Mouse (Mus musculus): ENCODE results near the gene Bicc1. TPM values are rescaled to one million over a fixed set of nuclear protein-coding genes. Genes with fewer than 3 reads are reported as not detected.

Bicc1 gene
- polyA plus RNA-seq, 1 experiment from 2014 or later, result 19.1 TPM

DNA sequence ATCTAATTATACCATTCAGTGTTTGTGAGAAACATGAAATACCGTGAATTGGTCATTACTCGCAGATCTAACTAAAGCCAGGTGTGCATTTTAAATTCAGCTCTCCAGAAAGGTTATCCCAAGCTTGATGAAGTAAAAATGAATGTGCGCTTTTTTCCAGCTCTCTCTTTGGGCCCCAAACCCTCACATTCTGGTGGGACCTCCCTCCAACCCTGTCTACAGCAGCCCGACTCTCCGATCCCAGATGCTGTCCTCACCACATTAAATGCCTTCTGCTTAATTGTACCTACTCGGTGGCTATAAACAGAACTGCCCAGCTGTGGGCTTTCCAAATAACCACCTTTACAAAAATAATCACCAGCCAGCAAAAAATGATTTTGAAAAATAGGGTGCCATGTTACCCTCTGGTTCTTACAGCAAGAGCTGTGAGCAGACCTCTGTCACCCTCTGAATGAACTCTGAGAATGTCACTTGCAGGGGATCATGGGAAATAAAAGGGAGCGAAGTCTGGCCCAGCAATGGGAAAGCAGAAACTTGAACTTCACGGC lies 64.7 kb downstream of the Bicc1 start:
- Histone ChIP-seq H3K36me3 (ENCODE audit: control insufficient read depth, insufficient read depth, low read length) (no peaks in the 10 kb centered on the region), H3K4me1 (replicated peaks; ENCODE audit: control insufficient read depth, insufficient read depth, low read length) (no peaks in the 10 kb centered on the region), H3K4me3 (ENCODE audit: low read length) (no peak overlapping the region), H3K4me2 (ENCODE audit: low read depth, low read length) (no peak overlapping the region), H3K9ac (ENCODE audit: low read length) (no peak overlapping the region), H3K27me3 (ENCODE audit: control insufficient read depth, insufficient read depth, low read depth, low read length) (no peaks in the 10 kb centered on the region), H3K27ac (ENCODE audit: low read length) (no peak overlapping the region), H3K9me3 (ENCODE audit: control insufficient read depth, low read length) (no peaks in the 10 kb centered on the region)
- WGBS, result 71% methylated on average over 8 of the region's 8 CpGs
- ATAC-seq (ENCODE audit: low read depth), result no peak

DNA sequence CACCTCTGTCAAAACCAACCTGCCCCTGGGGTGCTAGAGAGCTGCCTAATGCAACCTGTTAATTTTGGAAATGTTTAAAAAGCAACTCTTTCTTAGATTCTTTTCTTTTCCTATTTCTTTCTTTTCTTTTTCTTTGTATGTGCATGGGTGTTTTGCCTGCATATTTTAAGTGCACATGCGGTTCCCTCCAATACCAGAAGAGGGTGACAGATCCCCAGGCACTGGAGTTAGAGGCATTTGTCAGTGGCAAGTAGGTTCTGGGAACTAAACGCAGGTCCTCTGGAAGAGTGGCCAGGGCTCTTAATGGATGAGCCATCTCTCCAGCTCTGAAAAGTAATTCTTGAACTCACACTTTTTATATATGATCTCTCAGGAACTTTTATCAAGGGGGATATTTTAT lies 66.2 kb downstream of the Bicc1 start:
- WGBS, result 91% methylated on average over 2 of the region's 2 CpGs
- Histone ChIP-seq H3K4me1 (replicated peaks; ENCODE audit: control insufficient read depth, insufficient read depth, low read length) (no peaks in the 10 kb centered on the region), H3K27ac (ENCODE audit: low read length) (no peak overlapping the region), H3K4me3 (ENCODE audit: low read length) (no peak overlapping the region), H3K9me3 (ENCODE audit: control insufficient read depth, low read length) (no peaks in the 10 kb centered on the region), H3K9ac (ENCODE audit: low read length) (no peak overlapping the region), H3K4me2 (ENCODE audit: low read depth, low read length) (no peak overlapping the region), H3K27me3 (ENCODE audit: control insufficient read depth, insufficient read depth, low read depth, low read length) (no peaks in the 10 kb centered on the region), H3K36me3 (ENCODE audit: control insufficient read depth, insufficient read depth, low read length) (no peaks in the 10 kb centered on the region)
- ATAC-seq (ENCODE audit: low read depth), result no peak

DNA sequence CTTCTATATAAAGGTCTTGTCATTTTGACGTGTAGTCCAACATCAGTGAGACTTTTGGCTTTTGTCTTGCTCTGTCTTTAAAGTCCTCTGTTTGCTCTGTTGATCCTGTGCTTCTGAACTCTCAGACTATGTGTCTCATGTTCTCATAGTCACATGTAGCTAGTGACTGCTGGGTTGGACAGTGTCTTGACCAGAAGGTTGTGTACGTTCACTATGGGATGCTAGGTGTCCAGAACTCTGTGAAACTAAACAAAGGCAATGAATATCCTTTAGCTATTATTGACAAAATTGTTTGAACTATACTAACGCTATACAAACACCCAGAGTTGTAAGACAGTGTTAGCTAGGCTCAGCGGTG lies 72.2 kb downstream of the Bicc1 start:
- ATAC-seq (ENCODE audit: low read depth), result no peak
- Histone ChIP-seq H3K9me3 (ENCODE audit: control insufficient read depth, low read length) (no peaks in the 10 kb centered on the region), H3K27ac (ENCODE audit: low read length) (no peak overlapping the region), H3K27me3 (ENCODE audit: control insufficient read depth, insufficient read depth, low read depth, low read length) (no peaks in the 10 kb centered on the region), H3K4me2 (ENCODE audit: low read depth, low read length) (no peak overlapping the region), H3K4me3 (ENCODE audit: low read length) (no peak overlapping the region), H3K4me1 (replicated peaks; ENCODE audit: control insufficient read depth, insufficient read depth, low read length) (no peaks in the 10 kb centered on the region), H3K9ac (ENCODE audit: low read length) (no peak overlapping the region), H3K36me3 (ENCODE audit: control insufficient read depth, insufficient read depth, low read length) (no peaks in the 10 kb centered on the region)
- 80% methylated on average over 4 of the region's 4 CpGs for WGBS

DNA sequence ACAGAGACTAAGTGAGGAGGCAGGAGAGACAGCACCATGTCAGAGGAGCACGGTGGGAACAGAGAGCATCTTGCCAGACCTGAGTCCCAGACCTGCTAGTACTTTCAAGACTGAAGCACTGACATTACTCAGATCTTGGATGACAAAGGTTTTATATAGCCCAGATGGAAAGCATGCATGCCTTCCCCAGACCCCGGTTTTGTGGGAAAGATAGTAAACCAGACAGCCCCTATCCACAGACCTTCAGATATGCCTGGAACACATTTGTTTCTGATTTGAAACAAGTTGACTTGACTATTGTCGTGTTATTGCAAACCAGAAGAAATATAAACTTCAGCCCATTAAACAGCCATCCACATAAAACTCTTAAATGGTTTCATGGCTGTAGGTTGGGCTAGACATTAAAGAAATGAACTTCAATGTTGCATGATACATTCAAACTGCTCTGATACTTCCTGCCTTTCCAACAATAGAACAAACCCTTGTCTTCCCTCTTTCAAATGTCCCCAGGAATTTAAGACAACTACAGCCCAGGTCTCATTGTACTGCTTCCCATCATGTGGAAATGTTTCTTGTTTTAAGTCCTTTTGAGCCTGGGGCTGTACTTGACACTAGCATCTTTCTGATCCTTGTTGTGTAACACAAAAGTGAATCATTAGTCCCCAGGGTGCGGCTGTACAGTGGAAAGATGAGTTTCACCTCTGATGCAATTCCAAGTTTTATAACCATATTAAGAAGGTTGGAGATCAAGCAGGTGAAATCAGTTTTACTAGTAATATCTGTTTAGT lies 72.7 kb downstream of the Bicc1 start:
- Histone ChIP-seq H3K36me3 (ENCODE audit: control insufficient read depth, insufficient read depth, low read length) (no peaks in the 10 kb centered on the region), H3K9ac (ENCODE audit: low read length) (no peak overlapping the region), H3K27me3 (ENCODE audit: control insufficient read depth, insufficient read depth, low read depth, low read length) (no peaks in the 10 kb centered on the region), H3K9me3 (ENCODE audit: control insufficient read depth, low read length) (no peaks in the 10 kb centered on the region), H3K27ac (ENCODE audit: low read length) (no peak overlapping the region), H3K4me1 (replicated peaks; ENCODE audit: control insufficient read depth, insufficient read depth, low read length) (no peaks in the 10 kb centered on the region), H3K4me2 (ENCODE audit: low read depth, low read length) (no peak overlapping the region), H3K4me3 (ENCODE audit: low read length) (no peak overlapping the region)
- 81% methylated on average over 4 of the region's 4 CpGs for WGBS
- no peak for ATAC-seq (ENCODE audit: low read depth)

DNA sequence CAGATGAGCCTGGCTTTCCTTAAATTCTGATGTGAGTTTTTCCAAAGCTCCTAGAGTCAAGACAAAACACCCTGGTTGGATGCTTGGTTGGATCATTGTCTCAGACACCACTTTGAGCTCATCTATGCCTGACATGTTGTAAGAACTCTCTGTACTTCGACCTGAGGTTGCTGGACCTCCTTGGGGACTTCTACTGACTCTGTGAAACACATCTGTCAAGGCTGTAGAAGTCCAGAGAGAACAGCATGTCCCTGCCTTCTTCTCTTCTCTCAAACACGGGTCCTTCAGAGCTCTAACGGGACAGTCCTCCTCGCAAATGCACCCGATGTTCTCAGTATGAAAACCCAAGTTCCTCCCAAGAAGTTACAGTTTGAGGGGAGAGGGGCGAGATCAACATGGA lies 76.5 kb downstream of the Bicc1 start:
- ATAC-seq (ENCODE audit: low read depth), result no peak
- 88% methylated on average over 6 of the region's 6 CpGs for WGBS
- H3K9me3 ChIP-seq (ENCODE audit: control insufficient read depth, low read length), result no peaks in the 10 kb centered on the region
- H3K4me1 ChIP-seq (replicated peaks; ENCODE audit: control insufficient read depth, insufficient read depth, low read length), result no peaks in the 10 kb centered on the region
- no peak overlapping the region for H3K4me2 ChIP-seq (ENCODE audit: low read depth, low read length)
- H3K4me3 ChIP-seq (ENCODE audit: low read length), result no peak overlapping the region
- H3K36me3 ChIP-seq (ENCODE audit: control insufficient read depth, insufficient read depth, low read length), result no peaks in the 10 kb centered on the region
- no peaks in the 10 kb centered on the region for H3K27me3 ChIP-seq (ENCODE audit: control insufficient read depth, insufficient read depth, low read depth, low read length)
- H3K9ac ChIP-seq (ENCODE audit: low read length), result no peak overlapping the region
- H3K27ac ChIP-seq (ENCODE audit: low read length), result no peak overlapping the region

DNA sequence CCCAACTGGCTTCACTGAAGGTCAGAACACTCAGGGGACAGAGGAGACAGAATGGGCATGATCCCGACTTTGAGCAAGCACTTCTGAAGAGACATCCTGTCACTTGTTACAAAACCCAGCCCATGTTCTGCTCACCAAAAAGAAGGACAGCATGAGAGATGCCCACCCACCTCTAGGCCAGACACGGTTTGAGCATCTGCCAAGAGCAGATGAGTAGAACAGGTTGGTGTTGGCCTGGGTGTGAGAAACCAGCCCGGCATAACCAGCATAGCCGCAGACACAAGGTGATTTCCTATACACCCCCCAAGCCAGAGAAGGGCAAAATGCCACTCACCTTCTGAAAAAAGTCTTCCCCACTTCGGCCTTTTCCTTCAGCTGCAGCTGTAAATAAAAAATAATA lies 80.6 kb downstream of the Bicc1 start:
- H3K36me3 ChIP-seq (ENCODE audit: control insufficient read depth, insufficient read depth, low read length), result no peaks in the 10 kb centered on the region; the same call in 1 of the 2 replicates
- H3K9ac ChIP-seq (ENCODE audit: low read length), result no peak overlapping the region
- H3K4me3 ChIP-seq (ENCODE audit: low read length), result no peak overlapping the region
- H3K27me3 ChIP-seq (ENCODE audit: control insufficient read depth, insufficient read depth, low read depth, low read length), result no peaks in the 10 kb centered on the region
- H3K4me1 ChIP-seq (replicated peaks; ENCODE audit: control insufficient read depth, insufficient read depth, low read length), result no peaks in the 10 kb centered on the region
- ATAC-seq (ENCODE audit: low read depth), result no peak
- H3K9me3 ChIP-seq (ENCODE audit: control insufficient read depth, low read length), result no peaks in the 10 kb centered on the region
- H3K27ac ChIP-seq (ENCODE audit: low read length), result no peak overlapping the region
- no peak overlapping the region for H3K4me2 ChIP-seq (ENCODE audit: low read depth, low read length)
- WGBS, result 86% methylated on average over 5 of the region's 5 CpGs

DNA sequence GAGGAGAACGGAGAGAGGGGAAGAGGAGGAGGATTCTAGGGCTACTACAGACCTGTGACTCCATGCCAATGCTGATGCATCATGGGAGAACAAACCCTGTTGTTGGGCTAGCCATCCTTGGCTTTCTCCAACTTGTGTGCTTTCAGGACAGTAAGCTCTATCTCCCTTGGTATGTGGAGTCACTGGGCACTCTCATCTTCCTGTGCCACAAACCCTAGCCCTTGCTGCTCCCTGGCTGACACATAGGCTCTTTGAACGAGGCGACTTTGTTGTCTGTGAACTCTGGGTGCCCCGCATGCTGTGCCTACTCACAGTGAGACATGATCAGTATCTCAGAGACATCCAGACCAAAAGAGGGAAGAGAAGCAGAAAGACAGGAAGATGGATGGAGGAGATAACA lies 94.5 kb downstream of the Bicc1 start:
- H3K27ac ChIP-seq (ENCODE audit: low read length), result no peak overlapping the region
- no peak for ATAC-seq (ENCODE audit: low read depth)
- H3K9me3 ChIP-seq (ENCODE audit: control insufficient read depth, low read length), result no peaks in the 10 kb centered on the region
- H3K9ac ChIP-seq (ENCODE audit: low read length), result no peak overlapping the region
- H3K4me2 ChIP-seq (ENCODE audit: low read depth, low read length), result no peak overlapping the region
- WGBS, result 18% methylated on average over 4 of the region's 4 CpGs
- no peaks in the 10 kb centered on the region for H3K36me3 ChIP-seq (ENCODE audit: control insufficient read depth, insufficient read depth, low read length)
- no peaks in the 10 kb centered on the region for H3K27me3 ChIP-seq (ENCODE audit: control insufficient read depth, insufficient read depth, low read depth, low read length)
- no peaks in the 10 kb centered on the region for H3K4me1 ChIP-seq (replicated peaks; ENCODE audit: control insufficient read depth, insufficient read depth, low read length)
- no peak overlapping the region for H3K4me3 ChIP-seq (ENCODE audit: low read length)

DNA sequence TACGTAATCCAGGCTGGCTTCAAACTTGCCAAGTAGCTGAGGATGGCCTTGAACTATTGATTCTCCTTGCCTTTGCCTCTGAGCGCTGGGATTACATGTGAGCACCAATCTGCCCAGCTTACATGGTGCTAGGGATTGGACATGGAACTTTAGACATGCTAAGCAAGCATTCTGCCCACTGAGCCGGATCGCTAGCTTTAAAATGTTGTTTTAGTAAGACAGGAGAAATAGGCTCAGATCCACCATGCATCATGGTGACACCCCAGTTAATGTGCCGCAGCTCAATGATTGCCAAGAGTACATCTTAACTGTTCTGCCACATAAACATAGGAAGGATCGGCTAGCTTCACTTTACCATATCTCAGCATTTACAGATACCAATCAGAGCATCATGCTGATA lies 94.9 kb downstream of the Bicc1 start:
- Histone ChIP-seq H3K27me3 (ENCODE audit: control insufficient read depth, insufficient read depth, low read depth, low read length) (no peaks in the 10 kb centered on the region), H3K4me1 (replicated peaks; ENCODE audit: control insufficient read depth, insufficient read depth, low read length) (no peaks in the 10 kb centered on the region), H3K9me3 (ENCODE audit: control insufficient read depth, low read length) (no peaks in the 10 kb centered on the region), H3K36me3 (ENCODE audit: control insufficient read depth, insufficient read depth, low read length) (no peaks in the 10 kb centered on the region), H3K4me2 (ENCODE audit: low read depth, low read length) (no peak overlapping the region), H3K4me3 (ENCODE audit: low read length) (no peak overlapping the region), H3K27ac (ENCODE audit: low read length) (no peak overlapping the region), H3K9ac (ENCODE audit: low read length) (no peak overlapping the region)
- no peak for ATAC-seq (ENCODE audit: low read depth)
- WGBS, result 70% methylated on average over 6 of the region's 6 CpGs

DNA sequence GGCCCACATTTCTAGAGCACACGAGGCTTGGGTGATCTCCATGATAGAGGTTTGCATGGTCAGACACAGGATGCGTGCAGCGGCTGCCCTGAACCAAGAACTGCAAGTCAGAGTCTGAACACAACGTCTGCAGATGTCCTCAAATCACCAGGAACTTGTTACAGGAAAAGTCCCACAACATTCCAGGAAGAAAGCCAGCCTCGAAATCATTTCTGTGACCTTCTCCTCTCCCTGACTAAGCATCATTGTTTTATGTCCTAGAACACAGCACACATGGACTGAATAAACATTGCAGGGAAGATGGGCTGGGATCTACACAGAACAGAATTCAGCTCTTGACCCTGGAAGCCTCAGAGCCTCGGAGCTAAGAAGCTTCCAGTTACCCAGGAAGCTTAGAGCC lies 97.3 kb downstream of the Bicc1 start:
- no peak for ATAC-seq (ENCODE audit: low read depth)
- no peak overlapping the region for H3K4me2 ChIP-seq (ENCODE audit: low read depth, low read length)
- no peaks in the 10 kb centered on the region for H3K9me3 ChIP-seq (ENCODE audit: control insufficient read depth, low read length)
- no peaks in the 10 kb centered on the region for H3K27me3 ChIP-seq (ENCODE audit: control insufficient read depth, insufficient read depth, low read depth, low read length)
- no peak overlapping the region for H3K4me3 ChIP-seq (ENCODE audit: low read length)
- 53% methylated on average over 6 of the region's 6 CpGs for WGBS
- no peak overlapping the region for H3K9ac ChIP-seq (ENCODE audit: low read length)
- H3K27ac ChIP-seq (ENCODE audit: low read length), result no peak overlapping the region
- H3K4me1 ChIP-seq (replicated peaks; ENCODE audit: control insufficient read depth, insufficient read depth, low read length), result peaks cover 9% of the 10 kb centered on the region
- no peaks in the 10 kb centered on the region for H3K36me3 ChIP-seq (ENCODE audit: control insufficient read depth, insufficient read depth, low read length)

Data from lung, embryonic 16.5 days (tissue).